Mouse (Mus musculus) E14TG2a.4 (cell line): ENCODE results near the gene Mien1.

Experiments
- CTCF ChIP-seq: conservative IDR thresholded peaks from 2 replicates; pipeline ENCODE4 v1.5.1; 2014; ENCODE audit warnings: low read length
- NANOG ChIP-seq: IDR thresholded peaks from 2 replicates; pipeline ENCODE4 v1.6.1; 2014; ENCODE audit warnings: borderline replicate concordance, low read length, mixed read lengths
- POU5F1 ChIP-seq: IDR thresholded peaks from 2 replicates; pipeline ENCODE4 v1.6.1; 2014; ENCODE audit warnings: low read length, borderline replicate concordance

DNA sequence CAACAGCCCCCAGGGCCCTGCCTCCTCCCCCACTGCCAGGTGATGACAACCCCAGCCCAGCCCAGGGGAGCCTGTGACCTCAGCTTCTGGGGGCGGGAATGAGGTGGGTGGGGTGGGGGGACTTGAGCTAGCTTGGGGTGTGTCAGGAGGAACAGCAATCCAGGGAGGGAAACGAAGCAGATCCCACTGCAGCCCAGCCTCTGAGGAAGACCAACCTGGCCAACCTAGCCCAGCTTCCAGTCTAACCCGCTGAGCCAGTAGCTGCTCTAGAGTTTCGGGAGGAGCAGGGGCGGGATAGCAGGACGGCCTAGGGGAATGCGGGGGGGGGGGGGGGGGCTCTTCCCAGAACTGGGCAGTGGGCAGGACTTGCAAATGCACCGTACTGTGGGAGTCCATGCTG, 46.8 kb downstream of the Mien1 start:
- no peak for TF ChIP-seq NANOG
- no peak for TF ChIP-seq POU5F1
- TF ChIP-seq CTCF, result no peak
